Mouse (Mus musculus) heart, adult 2 months (tissue): ENCODE measurements around the gene Slc22a15.

Source experiments
- CTCF ChIP-seq: fragments of 200-600 bp; IDR thresholded peaks from 2 replicates; pipeline ENCODE4 v1.8.1; 2022; ENCODE audit warnings: antibody characterized with exemption, mild to moderate bottlenecking, moderate library complexity
- POLR2A ChIP-seq: fragments of 200-500 bp; IDR thresholded peaks from 2 replicates; pipeline ENCODE4 v1.6.1; 2011; ENCODE audit warnings: mild to moderate bottlenecking, low read depth, low read length, control low read depth; ENCODE audit not compliant: insufficient read depth

- peak; percentile 94 for TF ChIP-seq CTCF
- peak; percentile 68; the same call in 1 of the 2 replicates for TF ChIP-seq POLR2A
These were observed 118.1 kb downstream of the Slc22a15 start for GRCm38 (mm10) chr3:101806149-101806548.
